Mouse (Mus musculus): ENCODE results near the gene Ryr2. TPM values are rescaled to one million over a fixed set of nuclear protein-coding genes. Genes with fewer than 3 reads are reported as not detected.
"Not testable (repeated sequence)": the region's sequence is repeated elsewhere in the genome, so short reads cannot be mapped to it uniquely, and the experiment has no call there.

Gene Ryr2
- polyA plus RNA-seq, 1 experiment from 2014 or later: 0.28 TPM

GRCm38 (mm10) chr13:11818723-11819122 lies 288.0 kb downstream of the Ryr2 start:
- no peaks in the 10 kb centered on the region for H3K4me1 ChIP-seq (replicated peaks)
- no peak for ATAC-seq (ENCODE audit: insufficient number of reproducible peaks, insufficient read depth, low FRiP score, low TSS enrichment, low read depth)
- no peak overlapping the region for H3K27ac ChIP-seq
- WGBS: 79% methylated on average over 3 of the region's 3 CpGs
- no peak overlapping the region for H3K4me2 ChIP-seq
- H3K9ac ChIP-seq (replicated peaks): no peak overlapping the region
- no peaks in the 10 kb centered on the region for H3K36me3 ChIP-seq
- no peak overlapping the region for H3K4me3 ChIP-seq (replicated peaks)
- H3K9me3 ChIP-seq: no peaks in the 10 kb centered on the region
- no peaks in the 10 kb centered on the region for H3K27me3 ChIP-seq

GRCm38 (mm10) chr13:11809365-11809764 lies 297.4 kb downstream of the Ryr2 start:
- H3K27me3 ChIP-seq; H3K9me3 ChIP-seq; H3K9ac ChIP-seq (replicated peaks); H3K36me3 ChIP-seq; H3K4me1 ChIP-seq (replicated peaks); H3K27ac ChIP-seq; H3K4me3 ChIP-seq (replicated peaks); ATAC-seq (ENCODE audit: insufficient number of reproducible peaks, insufficient read depth, low FRiP score, low TSS enrichment, low read depth); H3K4me2 ChIP-seq: not testable (repeated sequence)
- 87% methylated on average over 1 of the region's 1 CpGs for WGBS

GRCm38 (mm10) chr13:11792536-11792935 lies 314.2 kb downstream of the Ryr2 start:
- no peaks in the 10 kb centered on the region for H3K27me3 ChIP-seq
- H3K4me3 ChIP-seq (replicated peaks): no peak overlapping the region
- no peaks in the 10 kb centered on the region for H3K9me3 ChIP-seq
- H3K4me2 ChIP-seq: no peak overlapping the region
- H3K4me1 ChIP-seq (replicated peaks): no peaks in the 10 kb centered on the region
- no peak overlapping the region for H3K27ac ChIP-seq
- ATAC-seq (ENCODE audit: insufficient number of reproducible peaks, insufficient read depth, low FRiP score, low TSS enrichment, low read depth): no peak
- H3K36me3 ChIP-seq: no peaks in the 10 kb centered on the region
- no peak overlapping the region for H3K9ac ChIP-seq (replicated peaks)
- 82% methylated on average over 3 of the region's 3 CpGs for WGBS

- Histone ChIP-seq H3K27ac (no peak overlapping the region), H3K9me3 (no peaks in the 10 kb centered on the region), H3K4me3 (replicated peaks) (no peak overlapping the region), H3K36me3 (no peaks in the 10 kb centered on the region), H3K4me1 (replicated peaks) (no peaks in the 10 kb centered on the region), H3K4me2 (no peak overlapping the region), H3K9ac (replicated peaks) (no peak overlapping the region), H3K27me3 (no peaks in the 10 kb centered on the region)
- WGBS: 61% methylated on average over 5 of the region's 5 CpGs
- no peak for ATAC-seq (ENCODE audit: insufficient number of reproducible peaks, insufficient read depth, low FRiP score, low TSS enrichment, low read depth)
These were observed 316.2 kb downstream of the Ryr2 start for GRCm38 (mm10) chr13:11790536-11790935.

GRCm38 (mm10) chr13:11782411-11783155 lies 324.2 kb downstream of the Ryr2 start:
- Histone ChIP-seq H3K4me2 (no peak overlapping the region), H3K4me3 (replicated peaks) (no peak overlapping the region), H3K9me3 (no peaks in the 10 kb centered on the region), H3K27ac (no peak overlapping the region), H3K9ac (replicated peaks) (no peak overlapping the region), H3K4me1 (replicated peaks) (no peaks in the 10 kb centered on the region), H3K27me3 (no peaks in the 10 kb centered on the region), H3K36me3 (no peaks in the 10 kb centered on the region)
- WGBS: 80% methylated on average over 3 of the region's 3 CpGs
- no peak for ATAC-seq (ENCODE audit: insufficient number of reproducible peaks, insufficient read depth, low FRiP score, low TSS enrichment, low read depth)

GRCm38 (mm10) chr13:11781065-11781464 lies 325.7 kb downstream of the Ryr2 start:
- WGBS: 57% methylated on average over 2 of the region's 2 CpGs
- ATAC-seq (ENCODE audit: insufficient number of reproducible peaks, insufficient read depth, low FRiP score, low TSS enrichment, low read depth): no peak
- no peaks in the 10 kb centered on the region for H3K27me3 ChIP-seq
- no peak overlapping the region for H3K27ac ChIP-seq
- H3K4me2 ChIP-seq: no peak overlapping the region
- no peaks in the 10 kb centered on the region for H3K9me3 ChIP-seq
- H3K36me3 ChIP-seq: no peaks in the 10 kb centered on the region
- H3K4me1 ChIP-seq (replicated peaks): no peaks in the 10 kb centered on the region
- no peak overlapping the region for H3K9ac ChIP-seq (replicated peaks)
- H3K4me3 ChIP-seq (replicated peaks): no peak overlapping the region

- no peaks in the 10 kb centered on the region for H3K4me1 ChIP-seq (replicated peaks)
- no peak overlapping the region for H3K9ac ChIP-seq (replicated peaks)
- H3K9me3 ChIP-seq: no peaks in the 10 kb centered on the region
- H3K27ac ChIP-seq: no peak overlapping the region
- ATAC-seq (ENCODE audit: insufficient number of reproducible peaks, insufficient read depth, low FRiP score, low TSS enrichment, low read depth): no peak
- no peaks in the 10 kb centered on the region for H3K27me3 ChIP-seq
- H3K4me2 ChIP-seq: no peak overlapping the region
- WGBS: 88% methylated on average over 6 of the region's 6 CpGs
- H3K36me3 ChIP-seq: no peaks in the 10 kb centered on the region
- H3K4me3 ChIP-seq (replicated peaks): no peak overlapping the region
These were observed 329.0 kb downstream of the Ryr2 start for GRCm38 (mm10) chr13:11777726-11778125.

- WGBS: 90% methylated on average over 8 of the region's 8 CpGs
- H3K4me2 ChIP-seq: no peak overlapping the region
- H3K27me3 ChIP-seq: no peaks in the 10 kb centered on the region
- H3K4me3 ChIP-seq (replicated peaks): no peak overlapping the region
- no peaks in the 10 kb centered on the region for H3K36me3 ChIP-seq
- H3K27ac ChIP-seq: no peak overlapping the region
- H3K9me3 ChIP-seq: no peaks in the 10 kb centered on the region
- no peak for ATAC-seq (ENCODE audit: insufficient number of reproducible peaks, insufficient read depth, low FRiP score, low TSS enrichment, low read depth)
- H3K4me1 ChIP-seq (replicated peaks): no peaks in the 10 kb centered on the region
- H3K9ac ChIP-seq (replicated peaks): no peak overlapping the region
These were observed 334.6 kb downstream of the Ryr2 start for GRCm38 (mm10) chr13:11772173-11772572.

GRCm38 (mm10) chr13:11766899-11767298 lies 339.8 kb downstream of the Ryr2 start:
- no peak for ATAC-seq (ENCODE audit: insufficient number of reproducible peaks, insufficient read depth, low FRiP score, low TSS enrichment, low read depth)
- Histone ChIP-seq H3K9ac (replicated peaks) (no peak overlapping the region), H3K27ac (no peak overlapping the region), H3K4me2 (no peak overlapping the region), H3K4me1 (replicated peaks) (no peaks in the 10 kb centered on the region), H3K36me3 (no peaks in the 10 kb centered on the region), H3K27me3 (no peaks in the 10 kb centered on the region), H3K9me3 (no peaks in the 10 kb centered on the region), H3K4me3 (replicated peaks) (no peak overlapping the region)
- WGBS: 33% methylated on average over 2 of the region's 2 CpGs

GRCm38 (mm10) chr13:11763925-11764324 lies 342.8 kb downstream of the Ryr2 start:
- no peaks in the 10 kb centered on the region for H3K9me3 ChIP-seq
- H3K27ac ChIP-seq: no peak overlapping the region
- H3K4me2 ChIP-seq: no peak overlapping the region
- H3K4me1 ChIP-seq (replicated peaks): no peaks in the 10 kb centered on the region
- no peak overlapping the region for H3K9ac ChIP-seq (replicated peaks)
- H3K36me3 ChIP-seq: no peaks in the 10 kb centered on the region
- no peak overlapping the region for H3K4me3 ChIP-seq (replicated peaks)
- no peaks in the 10 kb centered on the region for H3K27me3 ChIP-seq
- 77% methylated on average over 4 of the region's 4 CpGs for WGBS
- no peak for ATAC-seq (ENCODE audit: insufficient number of reproducible peaks, insufficient read depth, low FRiP score, low TSS enrichment, low read depth)

GRCm38 (mm10) chr13:11763104-11763503 lies 343.6 kb downstream of the Ryr2 start:
- Histone ChIP-seq H3K36me3 (no peaks in the 10 kb centered on the region), H3K4me2 (no peak overlapping the region), H3K4me3 (replicated peaks) (no peak overlapping the region), H3K27me3 (no peaks in the 10 kb centered on the region), H3K27ac (no peak overlapping the region), H3K4me1 (replicated peaks) (no peaks in the 10 kb centered on the region), H3K9me3 (no peaks in the 10 kb centered on the region), H3K9ac (replicated peaks) (no peak overlapping the region)
- WGBS: 86% methylated on average over 3 of the region's 3 CpGs
- no peak for ATAC-seq (ENCODE audit: insufficient number of reproducible peaks, insufficient read depth, low FRiP score, low TSS enrichment, low read depth)

- Histone ChIP-seq H3K27ac (no peak overlapping the region), H3K4me3 (replicated peaks) (no peak overlapping the region), H3K9me3 (no peaks in the 10 kb centered on the region), H3K4me1 (replicated peaks) (no peaks in the 10 kb centered on the region), H3K9ac (replicated peaks) (no peak overlapping the region), H3K4me2 (no peak overlapping the region), H3K27me3 (no peaks in the 10 kb centered on the region), H3K36me3 (no peaks in the 10 kb centered on the region)
- WGBS: 69% methylated on average over 7 of the region's 7 CpGs
- no peak for ATAC-seq (ENCODE audit: insufficient number of reproducible peaks, insufficient read depth, low FRiP score, low TSS enrichment, low read depth)
These were observed 348.9 kb downstream of the Ryr2 start for GRCm38 (mm10) chr13:11757894-11758293.
